Mouse (Mus musculus): Measurements from ENCODE around the gene Clybl. TPM values are rescaled to one million over a fixed set of nuclear protein-coding genes. Genes with fewer than 3 reads are reported as not detected.

The Clybl gene
- polyA plus RNA-seq, 1 experiment, result 29.0 TPM

GRCm38 (mm10) chr14:122385758-122386157 lies 204.3 kb downstream of the Clybl start:
- Histone ChIP-seq H3K4me3 (ENCODE audit: insufficient read depth, low read length) (no peak overlapping the region), H3K27ac (ENCODE audit: insufficient read depth, low read length) (no peak overlapping the region), H3K4me1 (ENCODE audit: control insufficient read depth, insufficient read depth, low read length) (no peaks in the 10 kb centered on the region)
- no peak for TF ChIP-seq POLR2A (IDR thresholded peaks at IDR 0.05; ENCODE audit: extremely low read depth, insufficient read depth, low read length)
- TF ChIP-seq CTCF (IDR thresholded peaks at IDR 0.05; ENCODE audit: extremely low read depth, insufficient read depth, low read length), result no peak

GRCm38 (mm10) chr14:122386281-122387130 lies 205.0 kb downstream of the Clybl start:
- no peaks in the 10 kb centered on the region for H3K4me1 ChIP-seq (ENCODE audit: control insufficient read depth, insufficient read depth, low read length)
- no peak overlapping the region for H3K4me3 ChIP-seq (ENCODE audit: insufficient read depth, low read length)
- no peak overlapping the region for H3K27ac ChIP-seq (ENCODE audit: insufficient read depth, low read length)
- no peak for TF ChIP-seq POLR2A (IDR thresholded peaks at IDR 0.05; ENCODE audit: extremely low read depth, insufficient read depth, low read length)

- H3K27ac ChIP-seq (ENCODE audit: insufficient read depth, low read length), result no peak overlapping the region
- H3K4me3 ChIP-seq (ENCODE audit: insufficient read depth, low read length), result no peak overlapping the region
- no peaks in the 10 kb centered on the region for H3K4me1 ChIP-seq (ENCODE audit: control insufficient read depth, insufficient read depth, low read length)
- no peak for TF ChIP-seq POLR2A (IDR thresholded peaks at IDR 0.05; ENCODE audit: extremely low read depth, insufficient read depth, low read length)
- no peak for TF ChIP-seq CTCF (IDR thresholded peaks at IDR 0.05; ENCODE audit: extremely low read depth, insufficient read depth, low read length)
These were observed 206.3 kb downstream of the Clybl start for GRCm38 (mm10) chr14:122387781-122388180.

GRCm38 (mm10) chr14:122388431-122389031 lies 207.0 kb downstream of the Clybl start:
- TF ChIP-seq POLR2A (IDR thresholded peaks at IDR 0.05; ENCODE audit: extremely low read depth, insufficient read depth, low read length), result no peak
- no peak for TF ChIP-seq CTCF (IDR thresholded peaks at IDR 0.05; ENCODE audit: extremely low read depth, insufficient read depth, low read length)
- Histone ChIP-seq H3K4me3 (ENCODE audit: insufficient read depth, low read length) (no peak overlapping the region), H3K27ac (ENCODE audit: insufficient read depth, low read length) (no peak overlapping the region), H3K4me1 (ENCODE audit: control insufficient read depth, insufficient read depth, low read length) (no peaks in the 10 kb centered on the region)

GRCm38 (mm10) chr14:122389684-122390370 lies 208.3 kb downstream of the Clybl start:
- H3K4me1 ChIP-seq (ENCODE audit: control insufficient read depth, insufficient read depth, low read length), result no peaks in the 10 kb centered on the region
- no peak overlapping the region for H3K27ac ChIP-seq (ENCODE audit: insufficient read depth, low read length)
- TF ChIP-seq CTCF (IDR thresholded peaks at IDR 0.05; ENCODE audit: extremely low read depth, insufficient read depth, low read length) (no peak), POLR2A (IDR thresholded peaks at IDR 0.05; ENCODE audit: extremely low read depth, insufficient read depth, low read length) (no peak)
- H3K4me3 ChIP-seq (ENCODE audit: insufficient read depth, low read length), result no peak overlapping the region

GRCm38 (mm10) chr14:122390935-122391334 lies 209.4 kb downstream of the Clybl start:
- Histone ChIP-seq H3K4me1 (ENCODE audit: control insufficient read depth, insufficient read depth, low read length) (no peaks in the 10 kb centered on the region), H3K4me3 (ENCODE audit: insufficient read depth, low read length) (no peak overlapping the region), H3K27ac (ENCODE audit: insufficient read depth, low read length) (no peak overlapping the region)
- no peak for TF ChIP-seq POLR2A (IDR thresholded peaks at IDR 0.05; ENCODE audit: extremely low read depth, insufficient read depth, low read length)
- TF ChIP-seq CTCF (IDR thresholded peaks at IDR 0.05; ENCODE audit: extremely low read depth, insufficient read depth, low read length), result no peak

GRCm38 (mm10) chr14:122393119-122393518 lies 211.6 kb downstream of the Clybl start:
- H3K4me1 ChIP-seq (ENCODE audit: control insufficient read depth, insufficient read depth, low read length), result no peaks in the 10 kb centered on the region
- TF ChIP-seq POLR2A (IDR thresholded peaks at IDR 0.05; ENCODE audit: extremely low read depth, insufficient read depth, low read length), result no peak
- no peak for TF ChIP-seq CTCF (IDR thresholded peaks at IDR 0.05; ENCODE audit: extremely low read depth, insufficient read depth, low read length)
- H3K4me3 ChIP-seq (ENCODE audit: insufficient read depth, low read length), result no peak overlapping the region
- H3K27ac ChIP-seq (ENCODE audit: insufficient read depth, low read length), result no peak overlapping the region

- H3K27ac ChIP-seq (ENCODE audit: insufficient read depth, low read length), result no peak overlapping the region
- H3K4me3 ChIP-seq (ENCODE audit: insufficient read depth, low read length), result no peak overlapping the region
- no peaks in the 10 kb centered on the region for H3K4me1 ChIP-seq (ENCODE audit: control insufficient read depth, insufficient read depth, low read length)
- TF ChIP-seq CTCF (IDR thresholded peaks at IDR 0.05; ENCODE audit: extremely low read depth, insufficient read depth, low read length) (no peak), POLR2A (IDR thresholded peaks at IDR 0.05; ENCODE audit: extremely low read depth, insufficient read depth, low read length) (no peak)
These were observed 217.2 kb downstream of the Clybl start for GRCm38 (mm10) chr14:122398676-122399075.

- H3K4me3 ChIP-seq (ENCODE audit: insufficient read depth, low read length), result no peak overlapping the region
- H3K4me1 ChIP-seq (ENCODE audit: control insufficient read depth, insufficient read depth, low read length), result no peaks in the 10 kb centered on the region
- no peak overlapping the region for H3K27ac ChIP-seq (ENCODE audit: insufficient read depth, low read length)
- TF ChIP-seq POLR2A (IDR thresholded peaks at IDR 0.05; ENCODE audit: extremely low read depth, insufficient read depth, low read length) (no peak), CTCF (IDR thresholded peaks at IDR 0.05; ENCODE audit: extremely low read depth, insufficient read depth, low read length) (no peak)
These were observed 218.4 kb downstream of the Clybl start for GRCm38 (mm10) chr14:122399906-122400305.

Measured in cortical plate, adult 2 months (tissue).